Mouse (Mus musculus) liver, postnatal 0 days (tissue): Measurements from ENCODE around the gene Gm2a. TPM values are rescaled to one million over a fixed set of nuclear protein-coding genes. Genes with fewer than 3 reads are reported as not detected.

ENCODE experiments used
- ATAC-seq: fragments of 200-750 bp; cut with Nextera tagmentation; 2 replicates; pipeline ENCODE4 v1.8.0; 2017; ENCODE audit warnings: mild to moderate bottlenecking, moderate library complexity
- DNase-seq: peaks from one replicate; pipeline ENCODE4 v3.0.0-alpha.2; 2016
- H3K27ac ChIP-seq: fragments of 300-500 bp; sonication (generic); 2 replicates; pipeline ENCODE4 v1.5.1; 2014; ENCODE audit warnings: antibody characterized with exemption, moderate library complexity, mild to moderate bottlenecking, low read depth
- H3K27me3 ChIP-seq: fragments of 300-500 bp; sonication (generic); 2 replicates; pipeline ENCODE4 v1.6.1; 2014; ENCODE audit warnings: low read length, control low read depth, mixed read lengths; ENCODE audit not compliant: insufficient read depth
- H3K36me3 ChIP-seq: fragments of 300-500 bp; sonication (generic); replicated peaks from 2 replicates; pipeline ENCODE4 v1.6.1; 2014; ENCODE audit warnings: mild to moderate bottlenecking, control low read depth, low read length, moderate library complexity, mixed read lengths; ENCODE audit not compliant: insufficient read depth
- H3K4me1 ChIP-seq: fragments of 300-500 bp; sonication (generic); 2 replicates; pipeline ENCODE4 v1.6.1; 2014; ENCODE audit warnings: antibody characterized with exemption, mild to moderate bottlenecking, control low read depth; ENCODE audit not compliant: insufficient read depth
- H3K4me2 ChIP-seq: fragments of 300-500 bp; sonication (generic); 2 replicates; pipeline ENCODE4 v1.6.1; 2014; ENCODE audit warnings: low read depth, mild to moderate bottlenecking, low read length, moderate library complexity, mixed read lengths
- H3K4me3 ChIP-seq: fragments of 300-500 bp; sonication (generic); 2 replicates; pipeline ENCODE4 v1.5.1; 2014; ENCODE audit warnings: low read depth, low read length
- H3K9ac ChIP-seq: fragments of 300-500 bp; sonication (generic); replicated peaks from 2 replicates; pipeline ENCODE4 v1.6.1; 2014; ENCODE audit warnings: mild to moderate bottlenecking, moderate library complexity
- H3K9me3 ChIP-seq: fragments of 300-500 bp; sonication (generic); 2 replicates; pipeline ENCODE4 v1.6.1; 2016; ENCODE audit warnings: mild to moderate bottlenecking, control low read depth, low read length, mixed read lengths
- CTCF ChIP-seq: sonication (generic); IDR thresholded peaks from 2 replicates; pipeline ENCODE4 v1.5.1; 2016; ENCODE audit warnings: antibody characterized with exemption, low read depth
- EP300 ChIP-seq: IDR thresholded peaks from 2 replicates; pipeline ENCODE4 v1.6.1; 2016; ENCODE audit warnings: antibody characterized with exemption, low read depth, mild to moderate bottlenecking
- WGBS: fragments of 180-500 bp; shearing (Covaris S2); extraction: QIAGEN DNeasy Blood & Tissue Kit; methylation state at CpG from one replicate; pipeline ENCODE4 v1.1.7; 2014; ENCODE audit not compliant: insufficient replicate concordance; 5-methylcytosine and 5-hydroxymethylcytosine counted together
- polyA plus RNA-seq: library from polyadenylated mRNA; unstranded; fragments of >200 nt; fragmentation: Nextera tagmentation; extraction: Ambion mirVana; gene quantifications from 2 replicates; pipeline ENCODE4 v1.2.1, GENCODE M21; 2015

Gene Gm2a
- polyA plus RNA-seq, 1 experiment from 2014 or later, result 31.6 TPM

DNA sequence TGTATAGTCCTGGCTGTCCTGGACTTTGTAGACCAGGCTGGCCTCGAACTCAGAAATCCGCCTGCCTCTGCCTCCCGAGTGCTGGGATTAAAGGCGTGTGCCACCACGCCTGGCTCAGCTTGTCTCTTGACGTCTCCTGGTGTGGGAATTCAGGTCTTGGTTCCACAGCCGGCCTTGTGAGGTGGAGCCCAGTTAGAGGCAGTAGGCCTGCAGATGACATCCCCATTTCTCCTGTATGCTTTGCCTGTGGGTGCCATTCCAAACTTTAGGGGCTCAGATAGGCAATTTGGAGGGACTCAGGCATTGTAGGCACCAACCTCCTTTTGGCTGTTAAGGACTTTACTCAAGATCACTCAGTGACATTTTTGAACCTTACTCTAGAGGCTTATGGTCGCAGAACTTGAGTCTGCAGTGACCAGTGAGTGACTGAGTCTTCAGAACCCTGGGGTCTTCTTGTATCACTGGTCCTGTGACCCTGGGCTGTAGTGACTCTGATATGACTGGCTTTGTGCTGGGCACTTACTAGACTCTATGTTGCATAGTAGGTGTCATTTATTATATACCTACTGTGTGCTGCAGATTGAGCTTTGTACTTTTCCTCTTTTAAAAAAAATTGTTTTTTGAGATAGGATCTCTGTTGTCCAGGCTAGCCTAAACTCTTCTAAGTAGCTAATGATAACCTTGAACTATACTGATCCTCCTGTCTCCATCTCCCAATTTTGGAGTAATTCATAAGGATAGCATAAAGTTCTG lies 1.3 kb downstream of the Gm2a start:
- no peak overlapping the region for H3K9ac ChIP-seq
- no peak for TF ChIP-seq EP300
- TF ChIP-seq CTCF, result no peak
- H3K27me3 ChIP-seq, result no peaks in the 10 kb centered on the region
- 0 out of 2 replicates have a peak, but pooled peaks cover 3% of the 10 kb centered on the region for H3K36me3 ChIP-seq
- DNase-seq (no peak), ATAC-seq (no peak)
- peak overlapping the region; percentile 57; the same call in 1 of the 2 replicates for H3K4me3 ChIP-seq
- no peak overlapping the region for H3K27ac ChIP-seq
- H3K4me2 ChIP-seq, result peak overlapping the region; percentile 77
- WGBS, result 79% methylated on average over 8 of the region's 8 CpGs
- no peaks in the 10 kb centered on the region for H3K9me3 ChIP-seq
- peaks cover 39% of the 10 kb centered on the region for H3K4me1 ChIP-seq

- H3K4me2 ChIP-seq, result peak overlapping the region; percentile 28; the same call in 1 of the 2 replicates
- no peak for TF ChIP-seq EP300
- no peak for TF ChIP-seq CTCF
- ATAC-seq (no peak), DNase-seq (no peak)
- H3K4me1 ChIP-seq, result peaks cover 39% of the 10 kb centered on the region
- peaks cover 9% of the 10 kb centered on the region; the same call in 1 of the 2 replicates for H3K36me3 ChIP-seq
- H3K27me3 ChIP-seq, result no peaks in the 10 kb centered on the region
- no peak overlapping the region for H3K9ac ChIP-seq
- no peak overlapping the region for H3K4me3 ChIP-seq
- H3K27ac ChIP-seq, result no peak overlapping the region
- 31% methylated on average over 4 of the region's 4 CpGs for WGBS
- H3K9me3 ChIP-seq, result no peaks in the 10 kb centered on the region
These were observed 2.0 kb downstream of the Gm2a start for GRCm38 (mm10) chr11:55099868-55100267.

- no peaks in the 10 kb centered on the region for H3K27me3 ChIP-seq
- DNase-seq (no peak), ATAC-seq (no peak)
- no peaks in the 10 kb centered on the region for H3K9me3 ChIP-seq
- H3K4me3 ChIP-seq, result no peak overlapping the region
- no peak for TF ChIP-seq EP300
- TF ChIP-seq CTCF, result no peak
- H3K36me3 ChIP-seq, result peaks cover 9% of the 10 kb centered on the region; the same call in 1 of the 2 replicates
- no peak overlapping the region for H3K4me2 ChIP-seq
- H3K9ac ChIP-seq, result no peak overlapping the region
- H3K27ac ChIP-seq, result no peak overlapping the region
- WGBS, result 71% methylated on average over 3 of the region's 3 CpGs
- H3K4me1 ChIP-seq, result peaks cover 41% of the 10 kb centered on the region
These were observed 4.1 kb downstream of the Gm2a start for GRCm38 (mm10) chr11:55102015-55102414.

GRCm38 (mm10) chr11:55103229-55103628 lies 5.3 kb downstream of the Gm2a start:
- peak; percentile 16; the same call in 1 of the 2 replicates for ATAC-seq
- Histone ChIP-seq H3K4me2 (no peak overlapping the region), H3K9ac (no peak overlapping the region), H3K27ac (no peak overlapping the region), H3K4me1 (peaks cover 34% of the 10 kb centered on the region), H3K36me3 (peaks cover 13% of the 10 kb centered on the region; the same call in 1 of the 2 replicates), H3K9me3 (no peaks in the 10 kb centered on the region), H3K4me3 (no peak overlapping the region), H3K27me3 (no peaks in the 10 kb centered on the region)
- TF ChIP-seq CTCF, result no peak
- TF ChIP-seq EP300, result no peak
- WGBS, result 65% methylated on average over 3 of the region's 3 CpGs
- DNase-seq, result no peak

GRCm38 (mm10) chr11:55105389-55105788 lies 7.5 kb downstream of the Gm2a start:
- Histone ChIP-seq H3K4me1 (peaks cover 15% of the 10 kb centered on the region), H3K4me3 (no peak overlapping the region), H3K9ac (no peak overlapping the region), H3K9me3 (no peaks in the 10 kb centered on the region), H3K4me2 (no peak overlapping the region), H3K36me3 (peaks cover 20% of the 10 kb centered on the region), H3K27me3 (no peaks in the 10 kb centered on the region), H3K27ac (no peak overlapping the region)
- TF ChIP-seq EP300 (no peak), CTCF (no peak)
- ATAC-seq, result peak; percentile 64
- 51% methylated on average over 4 of the region's 4 CpGs for WGBS
- peak; percentile 28 for DNase-seq

DNA sequence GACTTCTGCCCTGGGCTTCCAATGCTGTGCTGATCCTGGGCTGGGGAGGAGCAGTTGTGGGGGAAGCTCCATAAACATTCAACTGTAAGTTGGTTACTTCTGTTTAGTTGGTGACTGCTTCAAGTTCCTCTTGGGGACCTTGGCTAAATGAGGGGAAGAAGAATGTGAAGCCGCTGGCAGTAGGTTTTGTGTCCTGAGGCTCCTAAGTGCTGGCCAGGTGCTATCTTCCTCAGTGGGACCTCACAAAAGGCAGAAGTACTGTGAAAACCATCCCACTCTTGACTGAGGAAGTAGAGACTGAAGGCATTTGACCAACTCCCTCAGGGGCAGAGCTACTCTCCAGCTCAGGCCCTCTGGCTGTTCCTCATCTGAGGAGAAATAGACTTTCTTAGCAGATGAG lies 8.7 kb downstream of the Gm2a start:
- ATAC-seq (no peak), DNase-seq (no peak)
- TF ChIP-seq EP300 (no peak), CTCF (no peak)
- Histone ChIP-seq H3K9ac (no peak overlapping the region), H3K27me3 (no peaks in the 10 kb centered on the region), H3K27ac (peak overlapping the region; percentile 24; the same call in 1 of the 2 replicates), H3K4me2 (no peak overlapping the region), H3K9me3 (no peaks in the 10 kb centered on the region), H3K4me3 (no peak overlapping the region), H3K4me1 (peaks cover 15% of the 10 kb centered on the region), H3K36me3 (peaks cover 20% of the 10 kb centered on the region)
- WGBS, result 57% methylated on average over 1 of the region's 1 CpGs
